Mouse (Mus musculus) embryonic facial prominence, embryonic 13.5 days (tissue): ENCODE measurements around the gene Alkbh3. TPM values are rescaled to one million over a fixed set of nuclear protein-coding genes. Genes with fewer than 3 reads are reported as not detected.

Experiments used
- ATAC-seq: fragments of 200-750 bp; cut with Nextera tagmentation; 2 replicates; pipeline ENCODE4 v1.8.0; 2017; ENCODE audit warnings: low read depth; ENCODE audit not compliant: insufficient number of reproducible peaks, insufficient read depth, low FRiP score, low TSS enrichment
- H3K27ac ChIP-seq: fragments of 300-500 bp; sonication (generic); 2 replicates; pipeline ENCODE4 v1.5.1; 2015; ENCODE audit warnings: moderate library complexity, mild to moderate bottlenecking, inconsistent platforms
- H3K27me3 ChIP-seq: fragments of 300-500 bp; sonication (generic); 2 replicates; pipeline ENCODE4 v1.6.1; 2015; ENCODE audit warnings: mild to moderate bottlenecking, inconsistent platforms
- H3K36me3 ChIP-seq: fragments of 300-500 bp; sonication (generic); 2 replicates; pipeline ENCODE4 v1.6.1; 2015; ENCODE audit warnings: mild to moderate bottlenecking, inconsistent platforms
- H3K4me1 ChIP-seq: fragments of 300-500 bp; sonication (generic); 2 replicates; pipeline ENCODE4 v1.6.1; 2015; ENCODE audit warnings: inconsistent platforms
- H3K4me2 ChIP-seq: fragments of 300-500 bp; sonication (generic); 2 replicates; pipeline ENCODE4 v1.6.1; 2015; ENCODE audit warnings: moderate library complexity, mild to moderate bottlenecking, inconsistent platforms
- H3K4me3 ChIP-seq: fragments of 300-500 bp; sonication (generic); 2 replicates; pipeline ENCODE4 v1.5.1; 2015; ENCODE audit warnings: mild to moderate bottlenecking, inconsistent platforms
- H3K9ac ChIP-seq: fragments of 300-500 bp; sonication (generic); 2 replicates; pipeline ENCODE4 v1.6.1; 2015; ENCODE audit warnings: mild to moderate bottlenecking, inconsistent platforms
- H3K9me3 ChIP-seq: fragments of 300-500 bp; sonication (generic); 2 replicates; pipeline ENCODE4 v1.6.1; 2016; ENCODE audit warnings: inconsistent platforms
- WGBS: fragments of 180-500 bp; shearing (Covaris S2); methylation state at CpG from one replicate; pipeline ENCODE4 v1.1.7; 2015; ENCODE audit warnings: mixed read lengths; 5-methylcytosine and 5-hydroxymethylcytosine counted together
- polyA plus RNA-seq: library from polyadenylated mRNA; unstranded; fragments of >200 nt; fragmentation: Nextera tagmentation; extraction: Ambion mirVana; gene quantifications from 2 replicates; pipeline ENCODE4 v1.2.1, GENCODE M21; 2015

Alkbh3 gene
- polyA plus RNA-seq, 1 experiment from 2014 or later: 80.7 TPM

- no peaks in the 10 kb centered on the region for H3K36me3 ChIP-seq
- peaks cover 19% of the 10 kb centered on the region for H3K27me3 ChIP-seq
- H3K4me3 ChIP-seq: no peak overlapping the region
- no peak overlapping the region for H3K9ac ChIP-seq
- H3K27ac ChIP-seq: no peak overlapping the region
- peaks cover 4% of the 10 kb centered on the region for H3K4me1 ChIP-seq
- no peak for ATAC-seq
- 86% methylated on average over 1 of the region's 1 CpGs for WGBS
- H3K4me2 ChIP-seq: no peak overlapping the region
- no peaks in the 10 kb centered on the region for H3K9me3 ChIP-seq
These were observed 46.8 kb downstream of the Alkbh3 start for GRCm38 (mm10) chr2:93963802-93964201.

- H3K4me1 ChIP-seq: peaks cover 9% of the 10 kb centered on the region
- H3K27me3 ChIP-seq: peaks cover 40% of the 10 kb centered on the region
- H3K27ac ChIP-seq: no peak overlapping the region
- H3K4me3 ChIP-seq: no peak overlapping the region
- ATAC-seq: no peak
- H3K36me3 ChIP-seq: no peaks in the 10 kb centered on the region
- no peak overlapping the region for H3K9ac ChIP-seq
- H3K9me3 ChIP-seq: no peaks in the 10 kb centered on the region
- H3K4me2 ChIP-seq: no peak overlapping the region
- 64% methylated on average over 8 of the region's 8 CpGs for WGBS
These were observed 48.9 kb downstream of the Alkbh3 start for GRCm38 (mm10) chr2:93961716-93962115.

GRCm38 (mm10) chr2:93959346-93959745, 51.3 kb downstream of the Alkbh3 start:
- no peaks in the 10 kb centered on the region for H3K36me3 ChIP-seq
- no peaks in the 10 kb centered on the region for H3K9me3 ChIP-seq
- peaks cover 63% of the 10 kb centered on the region for H3K27me3 ChIP-seq
- no peak overlapping the region for H3K9ac ChIP-seq
- H3K4me2 ChIP-seq: no peak overlapping the region
- H3K4me1 ChIP-seq: peaks cover 26% of the 10 kb centered on the region
- H3K4me3 ChIP-seq: no peak overlapping the region
- ATAC-seq: no peak
- WGBS: 73% methylated on average over 8 of the region's 8 CpGs
- no peak overlapping the region for H3K27ac ChIP-seq

- ATAC-seq: no peak
- Histone ChIP-seq H3K36me3 (no peaks in the 10 kb centered on the region), H3K27ac (no peak overlapping the region), H3K4me1 (peaks cover 26% of the 10 kb centered on the region), H3K4me2 (no peak overlapping the region), H3K27me3 (peaks cover 75% of the 10 kb centered on the region), H3K4me3 (no peak overlapping the region), H3K9ac (no peak overlapping the region), H3K9me3 (no peaks in the 10 kb centered on the region)
- 72% methylated on average over 3 of the region's 3 CpGs for WGBS
These were observed 52.4 kb downstream of the Alkbh3 start for GRCm38 (mm10) chr2:93958216-93958615.

- H3K9ac ChIP-seq: 0 out of 2 replicates have a peak overlapping the region, but pooled peaks have one; percentile 74
- H3K27me3 ChIP-seq: peaks cover 79% of the 10 kb centered on the region
- WGBS: 34% methylated on average over 8 of the region's 8 CpGs
- no peak for ATAC-seq
- H3K4me1 ChIP-seq: peaks cover 26% of the 10 kb centered on the region
- peak overlapping the region; percentile 94 for H3K4me2 ChIP-seq
- H3K9me3 ChIP-seq: no peaks in the 10 kb centered on the region
- no peaks in the 10 kb centered on the region for H3K36me3 ChIP-seq
- H3K27ac ChIP-seq: no peak overlapping the region
- no peak overlapping the region for H3K4me3 ChIP-seq
These were observed 52.8 kb downstream of the Alkbh3 start for GRCm38 (mm10) chr2:93957785-93958175.

- no peaks in the 10 kb centered on the region for H3K36me3 ChIP-seq
- H3K4me2 ChIP-seq: peak within 1 kb of the TSS; percentile 94
- H3K27ac ChIP-seq: no peak within 1 kb of the TSS
- ATAC-seq: peak; percentile 33; the same call in 1 of the 2 replicates
- 4% methylated on average over 51 of the region's 62 CpGs for WGBS
- H3K9me3 ChIP-seq: no peaks in the 10 kb centered on the region
- peak within 1 kb of the TSS; percentile 64 for H3K4me3 ChIP-seq
- H3K4me1 ChIP-seq: peaks cover 26% of the 10 kb centered on the region
- H3K9ac ChIP-seq: peak within 1 kb of the TSS; percentile 74
- peaks cover 84% of the 10 kb centered on the region for H3K27me3 ChIP-seq
These were observed 53.5 kb downstream of the Alkbh3 start, which contains the start of gene Gm13889 for GRCm38 (mm10) chr2:93956908-93957784. TSS of gene Gm13889 (minus strand) at chr2:93957201.

GRCm38 (mm10) chr2:93956331-93956801, 54.2 kb downstream of the Alkbh3 start:
- WGBS: under 1% methylated on average over 43 of the region's 44 CpGs
- peaks cover 86% of the 10 kb centered on the region for H3K27me3 ChIP-seq
- H3K36me3 ChIP-seq: no peaks in the 10 kb centered on the region
- peak overlapping the region; percentile 94 for H3K4me2 ChIP-seq
- peak overlapping the region; percentile 74 for H3K9ac ChIP-seq
- H3K4me3 ChIP-seq: peak overlapping the region; percentile 64
- no peak overlapping the region for H3K27ac ChIP-seq
- no peak for ATAC-seq
- H3K4me1 ChIP-seq: peaks cover 26% of the 10 kb centered on the region
- H3K9me3 ChIP-seq: no peaks in the 10 kb centered on the region

- H3K4me3 ChIP-seq: peak overlapping the region; percentile 64
- no peaks in the 10 kb centered on the region for H3K36me3 ChIP-seq
- H3K9me3 ChIP-seq: no peaks in the 10 kb centered on the region
- H3K4me1 ChIP-seq: peaks cover 26% of the 10 kb centered on the region
- WGBS: 1% methylated on average over 31 of the region's 31 CpGs
- H3K27ac ChIP-seq: no peak overlapping the region
- peak overlapping the region; percentile 94 for H3K4me2 ChIP-seq
- peak overlapping the region; percentile 74 for H3K9ac ChIP-seq
- peaks cover 83% of the 10 kb centered on the region for H3K27me3 ChIP-seq
- no peak for ATAC-seq
These were observed 54.7 kb downstream of the Alkbh3 start for GRCm38 (mm10) chr2:93955886-93956285.

- Histone ChIP-seq H3K4me3 (peak overlapping the region; percentile 64), H3K27me3 (peaks cover 78% of the 10 kb centered on the region), H3K27ac (no peak overlapping the region), H3K9ac (0 out of 2 replicates have a peak overlapping the region, but pooled peaks have one; percentile 44), H3K4me1 (peaks cover 26% of the 10 kb centered on the region), H3K4me2 (peak overlapping the region; percentile 94), H3K9me3 (no peaks in the 10 kb centered on the region), H3K36me3 (no peaks in the 10 kb centered on the region)
- 2% methylated on average over 32 of the region's 32 CpGs for WGBS
- no peak for ATAC-seq
These were observed 55.6 kb downstream of the Alkbh3 start for GRCm38 (mm10) chr2:93954781-93955578.

- WGBS: 87% methylated on average over 9 of the region's 9 CpGs
- no peaks in the 10 kb centered on the region for H3K36me3 ChIP-seq
- H3K4me3 ChIP-seq: no peak overlapping the region
- ATAC-seq: no peak
- peaks cover 5% of the 10 kb centered on the region; the same call in 1 of the 2 replicates for H3K9me3 ChIP-seq
- no peak overlapping the region for H3K4me2 ChIP-seq
- peaks cover 70% of the 10 kb centered on the region for H3K27me3 ChIP-seq
- no peak overlapping the region for H3K27ac ChIP-seq
- no peak overlapping the region for H3K9ac ChIP-seq
- H3K4me1 ChIP-seq: peaks cover 26% of the 10 kb centered on the region
These were observed 56.9 kb downstream of the Alkbh3 start for GRCm38 (mm10) chr2:93953726-93954125.

- no peak overlapping the region for H3K9ac ChIP-seq
- no peak for ATAC-seq
- WGBS: 41% methylated on average over 5 of the region's 5 CpGs
These were observed 63.6 kb downstream of the Alkbh3 start for GRCm38 (mm10) chr2:93946976-93947375.

More at GRCm38 (mm10) chr2:93946976-93947375, 63.6 kb downstream of the Alkbh3 start:
- Histone ChIP-seq H3K27ac (no peak overlapping the region), H3K4me3 (no peak overlapping the region), H3K4me1 (peaks cover 8% of the 10 kb centered on the region; the same call in 1 of the 2 replicates), H3K36me3 (no peaks in the 10 kb centered on the region), H3K4me2 (no peak overlapping the region), H3K27me3 (peaks cover 6% of the 10 kb centered on the region), H3K9me3 (peaks cover 5% of the 10 kb centered on the region; the same call in 1 of the 2 replicates)
